Mouse (Mus musculus): ENCODE data around the gene Eef1akmt2.

Eef1akmt2 gene

GRCm38 (mm10) chr7:132810368-132810767, 42.1 kb downstream of the Eef1akmt2 start:
- peak; percentile 62 to 66 for DNase-seq

GRCm38 (mm10) chr7:132809721-132810120, 42.8 kb downstream of the Eef1akmt2 start:
- DNase-seq: peak; percentile 21 to 39

DNA sequence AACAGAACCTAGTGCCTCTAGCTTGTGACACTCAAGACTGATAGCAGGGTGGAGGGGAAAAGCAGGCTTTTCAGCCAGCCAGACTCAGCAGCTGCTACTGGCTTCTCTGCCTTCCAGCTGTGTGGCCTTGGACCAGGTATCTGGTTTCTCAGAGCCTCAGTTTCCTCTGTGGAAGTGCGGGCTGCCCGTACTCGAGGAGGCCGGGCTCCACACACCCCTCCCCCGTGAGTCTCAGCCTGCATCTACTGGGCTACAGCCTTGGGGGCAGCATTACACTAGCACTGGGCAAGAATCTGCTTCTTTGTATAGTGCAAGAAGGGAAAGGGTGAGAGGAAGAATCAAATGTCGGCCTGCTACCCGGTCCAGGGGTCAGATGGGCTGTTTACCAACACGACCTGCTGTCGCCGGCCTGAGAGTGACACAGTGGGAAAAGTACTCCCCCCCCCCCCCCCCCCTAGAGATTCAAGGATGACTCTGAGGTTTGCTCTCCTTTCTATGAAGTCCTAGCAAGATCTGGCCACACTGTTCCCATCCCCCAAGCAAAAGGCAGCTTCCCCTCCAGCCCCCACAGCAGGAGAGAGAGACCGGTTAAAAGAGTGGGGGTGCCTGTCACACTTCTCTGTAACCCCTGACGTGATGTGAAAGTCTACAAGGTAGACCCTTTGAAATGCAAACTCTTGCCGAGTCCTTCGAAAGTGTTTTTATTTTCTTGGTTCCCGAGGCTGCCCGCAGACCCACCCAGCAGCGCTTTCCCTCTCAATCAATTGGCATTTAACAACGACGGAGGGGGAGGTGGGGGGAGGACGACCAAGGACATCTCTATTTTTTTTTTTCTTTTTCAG, 43.4 kb downstream of the Eef1akmt2 start:
- peak; percentile 63 to 69 for DNase-seq

DNA sequence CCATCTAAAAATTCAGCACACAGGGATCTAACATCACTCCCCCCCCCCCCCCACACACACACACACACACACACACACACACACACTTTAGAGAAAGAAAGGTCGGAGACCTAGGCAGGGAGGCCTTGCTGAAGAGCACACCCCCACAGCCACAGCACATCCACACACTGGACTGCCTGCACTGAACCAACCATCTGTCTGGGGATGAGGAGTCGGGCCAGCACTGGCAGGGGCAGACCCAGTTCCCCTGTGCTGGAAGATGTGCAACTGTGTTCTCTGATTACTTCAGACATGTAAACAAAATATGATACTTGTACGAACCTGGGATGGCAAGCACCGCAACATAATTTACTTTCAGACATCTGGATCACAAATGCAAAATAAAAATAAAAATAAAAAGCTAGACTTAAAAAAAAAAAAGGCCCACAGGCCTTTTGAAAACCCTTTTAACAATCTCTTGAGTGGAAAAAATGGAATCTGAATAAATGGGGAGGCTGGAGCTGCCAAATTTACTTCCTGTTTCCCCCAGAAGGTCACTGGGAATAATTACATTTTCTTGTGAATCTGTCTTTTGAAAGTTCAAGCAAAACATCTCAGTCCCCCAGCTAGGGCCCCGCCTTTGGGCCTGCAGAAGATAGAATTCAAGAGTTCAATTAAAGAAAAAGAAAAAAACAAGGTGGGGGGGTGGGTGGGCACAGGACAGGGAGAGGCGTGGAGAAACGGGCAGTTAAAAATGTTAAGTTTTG, 44.2 kb downstream of the Eef1akmt2 start:
- DNase-seq: peak; percentile 53

GRCm38 (mm10) chr7:132806926-132807857, 45.3 kb downstream of the Eef1akmt2 start:
- peak; percentile 93 to 95 for DNase-seq

- DNase-seq: peak; percentile 80 to 82
These were observed 46.2 kb downstream of the Eef1akmt2 start for GRCm38 (mm10) chr7:132806286-132806685.

DNA sequence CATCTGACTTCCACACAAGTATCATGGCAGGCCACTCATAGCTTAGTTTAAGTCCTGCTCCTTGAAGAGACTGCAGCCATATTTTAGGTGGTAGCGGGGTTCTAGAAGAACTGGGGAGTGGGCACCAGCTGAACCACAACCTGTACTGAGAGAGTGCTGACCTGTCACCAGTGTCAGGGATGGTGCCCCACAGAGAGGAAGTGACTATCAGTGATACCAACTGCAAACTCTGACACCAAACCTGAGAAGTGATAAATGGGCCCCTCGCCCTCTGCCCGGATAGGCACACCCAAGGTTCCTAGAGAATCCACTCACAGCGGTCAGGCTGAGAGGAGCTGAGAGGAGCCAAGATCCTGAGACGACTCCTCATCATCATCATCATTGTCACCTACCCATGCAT, 47.5 kb downstream of the Eef1akmt2 start:
- DNase-seq: peak; percentile 18 to 23

DNA sequence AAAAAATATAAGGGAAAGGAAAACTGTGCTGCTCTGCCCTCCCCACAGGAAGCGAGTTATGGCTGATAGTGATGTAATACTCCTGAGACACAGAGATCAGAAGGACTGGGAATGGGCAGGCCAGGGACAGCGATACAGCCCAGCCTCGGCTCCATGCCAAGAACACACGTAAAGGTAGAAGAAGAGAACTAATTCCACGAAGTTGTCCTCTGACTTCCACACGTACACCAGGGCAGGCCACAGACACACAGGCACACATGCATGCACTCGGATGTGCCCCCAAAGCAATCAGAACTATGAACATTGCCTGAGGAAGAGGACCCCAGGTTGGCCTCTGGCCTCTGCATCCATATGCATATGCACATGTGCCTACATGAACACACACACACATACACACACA, 48.0 kb downstream of the Eef1akmt2 start:
- DNase-seq: peak; percentile 44 to 62

DNA sequence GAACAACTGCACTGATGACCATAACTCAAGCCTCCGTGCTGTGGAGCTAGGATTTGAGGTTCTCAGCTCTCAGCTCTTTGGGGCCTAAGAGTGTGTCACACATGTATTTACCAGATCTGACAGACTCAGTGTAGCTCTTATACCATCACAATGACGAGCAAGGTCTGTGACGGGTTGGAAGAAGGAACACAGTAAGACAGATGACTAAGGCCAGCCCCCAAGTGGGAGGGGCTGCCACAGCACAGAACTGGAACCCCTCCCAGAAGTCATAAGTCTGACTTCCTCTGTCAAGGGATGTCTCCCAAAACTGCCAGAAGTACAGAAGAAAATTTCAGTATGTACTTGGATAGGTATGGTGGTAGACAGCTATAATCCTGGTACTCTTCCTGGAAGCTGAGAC, 48.5 kb downstream of the Eef1akmt2 start:
- DNase-seq: peak; percentile 20 to 25

- peak in 1 of 2 experiments; percentile 56 for DNase-seq
These were observed 49.1 kb downstream of the Eef1akmt2 start for GRCm38 (mm10) chr7:132803336-132803735.

GRCm38 (mm10) chr7:132802691-132803090, 49.8 kb downstream of the Eef1akmt2 start:
- peak in 1 of 2 experiments; percentile 44 for DNase-seq

DNA sequence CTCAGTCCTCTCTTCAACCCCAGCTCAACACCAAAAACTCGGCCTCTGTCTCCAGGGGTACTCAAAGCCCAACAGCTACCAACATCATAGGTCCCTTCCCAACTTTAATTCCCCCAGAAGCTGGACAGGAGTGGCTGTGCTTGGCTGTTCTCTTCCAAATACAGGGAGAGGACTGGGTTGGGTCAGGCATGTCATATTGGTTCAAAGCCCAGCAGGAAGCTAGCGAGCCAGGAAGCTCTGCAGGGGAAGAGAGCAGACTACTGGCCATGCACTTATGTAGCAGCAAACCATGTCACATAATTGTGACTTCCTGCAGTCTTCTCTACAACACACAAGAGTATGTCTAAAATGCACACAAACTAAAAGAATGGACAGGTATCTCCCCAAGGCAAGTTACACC, 50.4 kb downstream of the Eef1akmt2 start:
- peak; percentile 18 to 29 for DNase-seq

DNA sequence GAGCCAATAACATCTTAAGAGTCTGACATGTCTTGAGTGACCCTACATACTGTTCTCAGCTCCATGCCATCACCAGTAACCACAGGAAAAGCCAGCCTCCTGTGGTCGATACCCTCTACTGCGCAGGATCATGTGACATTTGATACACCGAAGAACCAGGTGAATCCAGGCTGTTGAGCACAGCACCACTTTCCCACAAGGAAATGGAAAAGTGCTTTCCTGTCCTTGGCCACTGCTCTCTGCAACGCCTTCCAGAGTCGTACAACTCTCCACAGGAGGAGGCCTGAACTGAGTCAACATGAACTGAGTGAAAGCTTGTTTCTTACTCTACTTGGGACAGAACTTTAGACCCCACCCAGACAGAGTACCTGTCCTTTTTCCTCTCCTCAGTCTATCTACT, 51.0 kb downstream of the Eef1akmt2 start:
- DNase-seq: peak; percentile 16 to 21

- peak; percentile 25 to 37 for DNase-seq
These were observed 51.6 kb downstream of the Eef1akmt2 start for GRCm38 (mm10) chr7:132800868-132801267.

DNA sequence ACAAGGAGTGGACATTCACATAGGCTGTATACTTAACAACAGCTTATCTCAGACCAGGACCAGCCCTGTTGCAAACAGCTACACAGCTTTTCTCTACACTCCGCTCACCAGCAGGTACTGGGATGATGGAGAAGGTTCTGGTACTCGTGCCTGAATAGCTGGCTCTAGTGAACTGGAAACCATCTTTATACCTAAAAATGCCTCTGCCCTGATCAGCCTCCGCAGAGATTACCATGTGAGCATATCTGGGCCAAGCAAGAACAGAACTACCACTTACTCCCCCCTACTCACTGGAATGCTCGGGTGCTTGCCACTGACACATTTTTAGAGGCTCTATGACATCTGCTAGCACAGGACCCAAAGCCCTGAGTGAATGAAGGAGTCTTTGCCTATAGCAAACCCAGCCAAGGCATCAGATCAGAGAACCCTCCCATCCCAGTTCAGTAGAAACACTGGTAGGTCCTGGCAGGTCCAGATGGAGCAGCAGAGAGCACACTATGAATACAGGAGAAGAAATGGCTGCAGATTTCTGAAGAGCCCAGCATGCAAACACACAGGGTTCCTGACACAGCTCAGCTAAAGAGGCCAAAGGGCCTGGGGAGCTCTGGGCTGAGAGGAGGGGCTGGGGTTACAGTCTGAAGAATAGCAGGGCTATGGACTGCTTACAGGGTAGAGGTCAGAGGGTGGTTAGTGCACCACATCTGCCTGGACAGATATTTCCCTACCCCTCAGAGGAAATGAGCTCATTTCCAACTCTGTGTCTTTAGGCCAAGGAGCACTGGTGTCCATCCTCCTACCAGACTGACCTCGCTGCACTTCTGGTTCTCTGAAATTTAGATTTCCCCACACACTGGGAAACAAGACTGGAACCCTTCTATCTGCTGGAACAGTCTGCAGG, 53.1 kb downstream of the Eef1akmt2 start:
- DNase-seq: peak; percentile 50 to 62

- no peak for DNase-seq
These were observed 57.3 kb downstream of the Eef1akmt2 start for GRCm38 (mm10) chr7:132795141-132795540.

DNA sequence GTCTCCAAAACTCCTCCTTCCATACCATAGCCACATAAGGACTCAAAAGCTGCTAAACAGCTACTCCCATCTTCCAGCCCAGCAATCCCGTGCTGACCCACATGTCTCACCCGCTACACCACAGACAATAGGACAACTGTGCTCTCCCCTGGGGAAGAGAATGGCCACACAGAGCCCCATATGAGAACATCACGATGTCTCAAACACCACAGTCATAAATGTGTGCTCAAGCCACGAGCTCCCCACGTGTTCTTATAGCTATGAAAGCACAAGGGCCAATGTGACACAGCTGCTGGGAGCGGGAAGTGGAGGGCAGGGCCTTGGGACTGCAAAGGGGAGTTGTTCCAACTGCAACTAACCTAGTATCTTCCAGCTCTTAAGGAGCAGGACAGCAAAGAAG, 59.0 kb downstream of the Eef1akmt2 start:
- no peak for DNase-seq

DNA sequence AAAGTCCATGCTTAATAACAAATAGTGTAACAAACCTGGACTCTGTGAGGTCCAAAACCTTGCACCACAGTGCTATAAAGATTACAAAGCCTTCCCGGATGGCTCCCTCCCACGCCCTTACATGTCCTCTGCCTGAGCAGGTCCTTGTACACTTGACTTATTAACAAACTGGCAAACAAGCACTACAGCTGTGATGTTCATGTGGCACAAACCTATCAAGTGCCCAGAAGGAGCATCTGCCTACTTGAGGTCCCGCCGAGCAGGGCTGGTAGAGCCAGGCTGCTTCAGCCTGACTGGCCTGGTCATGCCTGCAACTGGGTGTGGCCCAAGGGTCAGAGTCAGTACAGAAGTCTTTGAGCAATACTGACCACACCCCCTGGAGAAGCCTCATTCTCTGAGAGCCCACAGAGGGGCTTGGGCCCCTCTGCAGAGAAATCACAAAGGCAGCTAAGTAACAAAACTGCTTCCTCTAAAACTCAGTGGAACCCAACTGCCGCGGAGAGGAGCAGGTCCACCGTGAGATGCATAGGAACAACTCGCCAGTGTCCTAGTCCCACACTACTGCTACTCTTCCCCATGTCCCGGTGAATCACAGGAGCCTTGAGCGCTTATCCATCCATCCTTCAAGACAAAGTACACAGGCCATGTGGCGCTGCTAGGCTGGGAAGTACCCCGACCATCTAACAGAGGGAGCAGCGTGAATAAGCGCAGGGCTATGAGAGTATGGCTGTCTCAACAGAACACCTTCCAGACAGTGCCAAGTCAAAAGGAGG, 61.8 kb downstream of the Eef1akmt2 start:
- peak in 1 of 2 experiments; percentile 35 for DNase-seq

GRCm38 (mm10) chr7:132788826-132789225, 63.6 kb downstream of the Eef1akmt2 start:
- peak; percentile 63 to 65 for DNase-seq

GRCm38 (mm10) chr7:132787496-132788190, 64.8 kb downstream of the Eef1akmt2 start:
- DNase-seq: no peak

Measured in cerebellum, postnatal 25 days (tissue).